Mouse (Mus musculus) lung, embryonic 16.5 days (tissue): ENCODE results near the gene Foxp1. TPM values are rescaled to one million over a fixed set of nuclear protein-coding genes. Genes with fewer than 3 reads are reported as not detected.

Experiments used
- ATAC-seq: fragments of 200-750 bp; cut with Nextera tagmentation; 2 replicates; pipeline ENCODE4 v1.8.0; 2017; ENCODE audit warnings: low read depth, mild to moderate bottlenecking, moderate library complexity
- H3K27ac ChIP-seq: fragments of 300-500 bp; sonication (generic); 2 replicates; pipeline ENCODE4 v1.5.1; 2014; ENCODE audit warnings: mild to moderate bottlenecking, control low read depth, low read length
- H3K27me3 ChIP-seq: fragments of 300-500 bp; sonication (generic); 2 replicates; pipeline ENCODE4 v1.6.1; 2014; ENCODE audit warnings: low read depth, low read length, mixed read lengths; ENCODE audit not compliant: control insufficient read depth, insufficient read depth
- H3K36me3 ChIP-seq: fragments of 300-500 bp; sonication (generic); 2 replicates; pipeline ENCODE4 v1.6.1; 2014; ENCODE audit warnings: low read length; ENCODE audit not compliant: control insufficient read depth, insufficient read depth
- H3K4me1 ChIP-seq: fragments of 300-500 bp; sonication (generic); replicated peaks from 2 replicates; pipeline ENCODE4 v1.6.1; 2014; ENCODE audit warnings: low read length, mixed read lengths; ENCODE audit not compliant: control insufficient read depth, insufficient read depth
- H3K4me2 ChIP-seq: fragments of 300-500 bp; sonication (generic); 2 replicates; pipeline ENCODE4 v1.6.1; 2014; ENCODE audit warnings: low read depth, low read length, control low read depth
- H3K4me3 ChIP-seq: fragments of 300-500 bp; sonication (generic); 2 replicates; pipeline ENCODE4 v1.5.1; 2014; ENCODE audit warnings: mild to moderate bottlenecking, low read length, control low read depth
- H3K9ac ChIP-seq: fragments of 300-500 bp; sonication (generic); 2 replicates; pipeline ENCODE4 v1.6.1; 2014; ENCODE audit warnings: low read length, control low read depth
- H3K9me3 ChIP-seq: fragments of 300-500 bp; sonication (generic); 2 replicates; pipeline ENCODE4 v1.6.1; 2016; ENCODE audit warnings: low read length; ENCODE audit not compliant: control insufficient read depth
- WGBS: fragments of 180-500 bp; shearing (Covaris S2); extraction: QIAGEN DNeasy Blood & Tissue Kit; methylation state at CpG from one replicate; pipeline ENCODE4 v1.1.7; 2014; 5-methylcytosine and 5-hydroxymethylcytosine counted together
- polyA plus RNA-seq: library from polyadenylated mRNA; unstranded; fragments of >200 nt; fragmentation: Nextera tagmentation; extraction: Ambion mirVana; gene quantifications from 2 replicates; pipeline ENCODE4 v1.2.1, GENCODE M21; 2015

The Foxp1 gene
- polyA plus RNA-seq, 1 experiment from 2014 or later, result 116 TPM

DNA sequence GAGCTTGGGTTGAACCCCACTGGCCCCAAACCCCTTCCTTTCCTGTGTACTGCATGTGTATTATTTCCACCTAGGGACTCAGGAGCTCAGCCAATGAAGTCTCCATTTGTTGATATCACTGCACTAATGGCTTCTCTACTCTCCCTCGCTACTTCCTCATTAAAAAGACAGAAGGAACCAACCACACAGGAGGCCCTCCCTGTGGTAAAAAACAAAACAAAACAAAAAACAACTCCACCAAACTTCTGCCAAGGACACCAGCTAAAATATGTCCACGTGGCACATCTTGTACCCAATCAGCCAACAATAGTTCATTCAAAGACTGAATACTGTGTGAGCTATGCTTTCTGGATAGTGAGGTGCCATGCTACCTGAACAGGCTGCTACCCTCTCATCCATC lies 537.1 kb downstream of the Foxp1 start:
- H3K4me1 ChIP-seq, result peaks cover 7% of the 10 kb centered on the region; the same call in 1 of the 2 replicates
- WGBS, result 78% methylated on average over 2 of the region's 2 CpGs

DNA sequence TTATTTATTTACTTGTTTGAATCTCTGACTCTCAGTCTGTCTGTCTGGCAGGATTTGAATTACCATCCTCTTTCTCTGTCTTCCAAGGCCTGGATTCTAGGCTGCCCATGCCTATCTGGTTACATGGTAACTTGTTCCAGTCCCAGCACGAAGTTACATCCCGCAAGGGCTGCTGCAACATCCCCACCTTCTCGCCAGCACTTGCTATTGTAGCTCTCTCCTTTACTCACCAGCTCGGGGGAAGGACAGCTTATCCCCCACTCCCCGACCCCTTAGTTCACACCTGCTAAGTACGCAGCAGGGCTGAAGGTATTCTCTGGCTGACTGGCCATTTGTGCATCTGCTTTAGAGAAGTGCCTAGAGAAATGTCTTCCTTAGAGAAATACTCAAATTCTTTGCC lies 537.9 kb downstream of the Foxp1 start:
- no peak overlapping the region for H3K9ac ChIP-seq
- no peak for ATAC-seq
- no peaks in the 10 kb centered on the region for H3K27me3 ChIP-seq
- H3K4me2 ChIP-seq, result no peak overlapping the region
- no peaks in the 10 kb centered on the region for H3K9me3 ChIP-seq
- WGBS, result 77% methylated on average over 6 of the region's 6 CpGs
- H3K27ac ChIP-seq, result no peak overlapping the region
- no peaks in the 10 kb centered on the region for H3K36me3 ChIP-seq
- peaks cover 7% of the 10 kb centered on the region; the same call in 1 of the 2 replicates for H3K4me1 ChIP-seq
- no peak overlapping the region for H3K4me3 ChIP-seq

More for the DNA sequence above, 537.1 kb downstream of the Foxp1 start:
- ATAC-seq, result no peak
- no peak overlapping the region for H3K9ac ChIP-seq
- H3K9me3 ChIP-seq, result no peaks in the 10 kb centered on the region
- H3K4me2 ChIP-seq, result no peak overlapping the region
- H3K27me3 ChIP-seq, result no peaks in the 10 kb centered on the region
- no peak overlapping the region for H3K27ac ChIP-seq
- no peaks in the 10 kb centered on the region for H3K36me3 ChIP-seq
- no peak overlapping the region for H3K4me3 ChIP-seq

DNA sequence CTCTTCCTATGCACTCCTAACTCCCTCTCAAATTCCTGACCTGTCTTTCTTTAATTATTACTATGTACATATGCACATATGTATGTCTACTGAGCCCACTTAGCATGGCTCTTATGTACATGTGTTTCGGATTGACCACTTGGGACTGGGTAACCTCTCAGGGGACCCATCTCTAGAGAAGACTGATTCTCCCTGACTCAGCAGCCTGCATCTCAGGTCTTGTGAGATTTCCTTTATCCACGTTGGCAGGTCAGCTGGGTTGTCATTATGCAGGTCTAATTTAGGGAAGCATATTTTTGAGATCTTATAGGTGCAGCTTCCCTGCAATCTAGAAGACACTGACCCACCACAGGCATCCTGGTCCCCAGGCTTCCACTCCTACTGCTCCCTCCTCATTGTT lies 538.5 kb downstream of the Foxp1 start:
- peaks cover 7% of the 10 kb centered on the region; the same call in 1 of the 2 replicates for H3K4me1 ChIP-seq

DNA sequence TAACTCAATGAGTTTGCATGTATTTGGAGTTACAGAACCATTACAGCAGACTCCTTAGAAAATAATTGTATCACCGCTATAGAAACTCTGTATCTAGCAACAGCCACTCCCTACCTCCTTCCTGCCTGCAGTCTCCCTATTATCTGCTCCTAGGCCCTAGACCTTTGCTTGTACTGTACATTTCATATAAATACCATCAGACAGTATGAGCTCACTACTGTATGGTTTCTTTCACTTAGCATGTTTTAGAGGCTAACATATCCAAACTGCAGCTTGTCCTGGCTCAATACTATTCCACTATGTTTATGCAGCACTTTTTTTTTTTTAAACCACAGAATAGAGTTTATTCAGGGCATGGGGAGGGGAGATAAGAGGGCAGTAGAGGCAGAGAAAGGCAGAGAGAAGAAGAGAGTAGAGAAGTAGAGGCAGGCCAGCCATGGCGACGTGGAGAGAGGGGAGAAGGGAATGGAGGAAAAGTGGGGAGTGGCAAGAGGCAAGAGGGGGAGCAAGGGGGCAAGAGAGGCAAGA lies 539.1 kb downstream of the Foxp1 start:
- Histone ChIP-seq H3K4me1 (peaks cover 7% of the 10 kb centered on the region; the same call in 1 of the 2 replicates), H3K9ac (no peak overlapping the region), H3K27me3 (no peaks in the 10 kb centered on the region), H3K27ac (no peak overlapping the region), H3K4me2 (no peak overlapping the region), H3K9me3 (no peaks in the 10 kb centered on the region), H3K4me3 (no peak overlapping the region), H3K36me3 (no peaks in the 10 kb centered on the region)
- ATAC-seq, result no peak
- WGBS, result 79% methylated on average over 3 of the region's 3 CpGs

More for the DNA sequence above, 538.5 kb downstream of the Foxp1 start:
- no peak overlapping the region for H3K4me3 ChIP-seq
- no peaks in the 10 kb centered on the region for H3K36me3 ChIP-seq
- WGBS, result 59% methylated on average over 2 of the region's 2 CpGs
- no peak for ATAC-seq
- H3K27me3 ChIP-seq, result no peaks in the 10 kb centered on the region
- H3K9ac ChIP-seq, result no peak overlapping the region
- H3K4me2 ChIP-seq, result no peak overlapping the region
- no peak overlapping the region for H3K27ac ChIP-seq
- H3K9me3 ChIP-seq, result no peaks in the 10 kb centered on the region

DNA sequence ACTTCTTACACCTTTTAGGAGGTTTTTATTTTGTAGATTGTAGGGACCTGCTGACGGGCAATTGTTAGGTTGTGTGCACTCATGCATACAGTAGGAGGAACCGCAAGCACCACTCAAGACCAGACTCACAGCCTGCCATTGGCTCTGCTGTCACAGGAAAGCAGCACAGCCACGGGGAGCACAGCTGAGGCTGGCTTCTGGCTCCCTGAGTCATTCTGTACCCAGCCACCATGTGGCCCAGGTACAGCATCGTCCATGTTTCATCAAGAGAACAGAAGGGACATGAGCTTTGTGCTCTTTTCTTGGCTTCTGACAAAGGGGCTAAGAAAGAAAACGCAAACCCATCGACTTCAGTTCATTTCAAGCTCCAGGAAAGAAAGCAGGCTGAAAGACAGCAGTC lies 541.3 kb downstream of the Foxp1 start:
- Histone ChIP-seq H3K9ac (no peak overlapping the region), H3K36me3 (peaks cover 13% of the 10 kb centered on the region), H3K4me2 (no peak overlapping the region), H3K4me1 (peaks cover 3% of the 10 kb centered on the region; the same call in 1 of the 2 replicates), H3K4me3 (no peak overlapping the region), H3K27ac (no peak overlapping the region), H3K27me3 (no peaks in the 10 kb centered on the region), H3K9me3 (no peaks in the 10 kb centered on the region)
- 78% methylated on average over 6 of the region's 6 CpGs for WGBS
- no peak for ATAC-seq

DNA sequence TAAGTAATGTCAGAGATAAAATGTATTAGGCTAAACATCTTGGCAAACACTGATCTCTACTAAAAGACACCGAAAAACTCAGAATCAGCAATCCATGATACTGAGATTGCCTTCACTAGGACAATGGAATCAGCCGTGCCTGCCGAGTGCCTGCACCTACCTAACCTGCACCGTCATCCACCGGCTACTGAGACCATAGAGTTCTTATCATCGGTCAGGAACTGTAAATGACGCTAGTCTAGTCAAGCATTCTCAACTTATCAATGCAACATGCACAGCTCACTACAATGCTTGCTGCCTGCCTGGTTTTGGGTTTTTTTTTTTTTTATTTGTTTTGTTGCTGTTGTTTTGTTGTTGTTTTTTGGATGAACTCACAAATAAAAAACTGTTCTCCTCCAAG lies 542.1 kb downstream of the Foxp1 start:
- no peaks in the 10 kb centered on the region for H3K9me3 ChIP-seq
- H3K4me1 ChIP-seq, result peaks cover 3% of the 10 kb centered on the region; the same call in 1 of the 2 replicates
- WGBS, result 82% methylated on average over 7 of the region's 7 CpGs
- no peak for ATAC-seq
- H3K9ac ChIP-seq, result no peak overlapping the region
- H3K27ac ChIP-seq, result no peak overlapping the region
- H3K27me3 ChIP-seq, result no peaks in the 10 kb centered on the region
- H3K36me3 ChIP-seq, result peaks cover 15% of the 10 kb centered on the region
- no peak overlapping the region for H3K4me3 ChIP-seq
- no peak overlapping the region for H3K4me2 ChIP-seq

DNA sequence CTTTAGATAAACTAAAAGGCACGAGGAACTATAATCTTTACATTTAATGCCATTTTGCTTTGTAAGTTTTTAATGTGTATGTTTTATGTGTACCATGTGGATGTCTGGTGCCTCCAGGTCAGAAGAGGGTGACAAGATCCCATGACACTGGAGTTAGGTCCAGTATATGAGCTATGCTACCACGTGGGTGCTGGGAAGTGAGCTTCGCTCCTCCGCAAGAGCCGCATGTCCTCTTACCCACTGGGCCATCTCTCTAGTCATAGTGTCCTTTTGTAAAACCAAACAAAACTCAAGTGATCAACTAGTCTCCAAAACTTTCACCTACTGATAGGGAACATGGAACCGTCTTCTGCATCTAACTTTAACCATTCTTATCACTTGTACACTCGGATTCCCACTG lies 542.5 kb downstream of the Foxp1 start:
- WGBS, result 84% methylated on average over 7 of the region's 7 CpGs
- no peak for ATAC-seq
- Histone ChIP-seq H3K9me3 (no peaks in the 10 kb centered on the region), H3K36me3 (peaks cover 19% of the 10 kb centered on the region), H3K4me1 (no peaks in the 10 kb centered on the region; the same call in 1 of the 2 replicates), H3K27ac (no peak overlapping the region), H3K9ac (no peak overlapping the region), H3K4me3 (no peak overlapping the region), H3K27me3 (no peaks in the 10 kb centered on the region), H3K4me2 (no peak overlapping the region)

DNA sequence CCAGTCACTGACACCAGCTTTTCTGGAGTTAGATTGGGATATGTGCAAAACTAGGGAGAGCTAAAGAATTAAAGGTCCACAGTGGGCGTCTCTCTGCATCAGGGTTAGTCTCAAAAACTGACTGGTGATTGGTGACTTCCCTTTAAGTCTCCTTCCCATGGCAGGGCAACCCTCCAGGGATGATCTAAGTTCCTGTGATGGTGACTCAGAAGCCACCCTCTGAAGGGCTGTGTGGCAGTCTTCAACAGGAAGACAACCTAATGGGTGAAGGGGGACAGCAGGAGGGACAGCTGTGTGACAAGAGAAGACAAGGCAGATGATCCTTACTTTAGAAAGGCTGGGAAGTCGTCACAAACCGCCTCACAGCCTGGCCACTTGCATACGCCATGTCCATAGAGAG lies 544.7 kb downstream of the Foxp1 start:
- Histone ChIP-seq H3K9ac (no peak overlapping the region), H3K27ac (no peak overlapping the region), H3K9me3 (no peaks in the 10 kb centered on the region), H3K36me3 (peaks cover 26% of the 10 kb centered on the region), H3K4me2 (no peak overlapping the region), H3K27me3 (no peaks in the 10 kb centered on the region), H3K4me1 (no peaks in the 10 kb centered on the region; the same call in 1 of the 2 replicates), H3K4me3 (no peak overlapping the region)
- no peak for ATAC-seq
- 92% methylated on average over 4 of the region's 4 CpGs for WGBS

DNA sequence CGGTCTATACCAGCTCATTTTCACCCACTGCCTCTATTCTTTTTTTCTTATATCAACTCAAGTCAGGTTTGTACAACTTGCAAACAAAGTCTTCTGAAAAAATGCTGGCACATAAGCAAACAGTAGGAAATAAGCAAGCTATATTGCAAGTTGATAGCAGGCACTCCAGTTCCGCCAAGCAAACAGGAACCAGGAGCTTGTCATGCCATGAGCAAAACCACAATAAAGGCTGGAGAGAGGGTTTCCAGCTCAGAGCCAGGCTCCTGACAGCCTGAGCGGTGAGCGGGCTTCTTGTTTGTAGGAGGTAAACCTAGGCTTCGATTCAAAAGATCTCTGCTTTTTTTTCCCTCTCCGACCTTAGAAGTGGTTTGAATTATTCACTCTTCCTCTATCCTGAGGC lies 546.6 kb downstream of the Foxp1 start:
- Histone ChIP-seq H3K27me3 (no peaks in the 10 kb centered on the region), H3K4me3 (no peak overlapping the region), H3K4me1 (peaks cover 9% of the 10 kb centered on the region), H3K9me3 (no peaks in the 10 kb centered on the region), H3K27ac (no peak overlapping the region), H3K9ac (no peak overlapping the region), H3K36me3 (peaks cover 26% of the 10 kb centered on the region), H3K4me2 (no peak overlapping the region)
- no peak for ATAC-seq
- 72% methylated on average over 6 of the region's 6 CpGs for WGBS

DNA sequence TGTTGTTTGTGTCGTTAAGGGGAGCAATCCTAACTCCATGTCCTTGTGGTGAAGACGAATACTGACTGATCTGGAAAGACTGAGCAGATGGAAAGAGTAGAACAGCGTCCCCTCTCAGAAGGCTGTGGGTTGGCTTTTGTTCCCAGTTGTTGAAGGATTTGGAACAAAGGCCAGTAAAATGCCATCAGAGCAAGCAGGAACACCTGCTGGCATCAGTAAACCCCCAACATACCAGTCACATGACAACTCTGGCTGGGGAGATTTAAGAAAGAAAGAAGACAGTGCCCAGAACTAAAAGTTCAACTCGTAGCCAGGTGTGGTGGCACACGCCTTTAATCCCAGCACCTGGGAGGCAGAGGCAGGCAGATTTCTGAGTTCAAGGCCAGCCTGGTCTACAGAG lies 549.1 kb downstream of the Foxp1 start:
- 91% methylated on average over 5 of the region's 5 CpGs for WGBS

More for the DNA sequence above, 549.1 kb downstream of the Foxp1 start:
- Histone ChIP-seq H3K4me1 (peaks cover 13% of the 10 kb centered on the region), H3K27me3 (no peaks in the 10 kb centered on the region), H3K4me2 (no peak overlapping the region), H3K4me3 (no peak overlapping the region), H3K9me3 (no peaks in the 10 kb centered on the region), H3K27ac (no peak overlapping the region), H3K9ac (no peak overlapping the region), H3K36me3 (peaks cover 26% of the 10 kb centered on the region)
- ATAC-seq, result no peak
